Mouse (Mus musculus) ES-E14 (cell line): Measurements from ENCODE around the gene R3hdm2. TPM values are rescaled to one million over a fixed set of nuclear protein-coding genes. Genes with fewer than 3 reads are reported as not detected.
A peak's percentile ranks its signal among the peaks of the same experiment; 100 is the strongest.

Source experiments
- DNase-seq: peaks from one replicate; pipeline ENCODE4 v3.0.0-alpha.2; 2013; ENCODE audit warnings: low read depth, low spot score
- H3K27ac ChIP-seq: 2 replicates; pipeline ENCODE4 v1.5.1; 2012; ENCODE audit warnings: low read depth, mild to moderate bottlenecking, low read length, moderate library complexity, mixed read lengths; ENCODE audit not compliant: poor library complexity, insufficient read depth, severe bottlenecking
- H3K36me3 ChIP-seq: 2 replicates; pipeline ENCODE4 v1.6.1; 2012; ENCODE audit warnings: mild to moderate bottlenecking, low read length, moderate library complexity, mixed read lengths; ENCODE audit not compliant: control insufficient read depth, poor library complexity, insufficient read depth, severe bottlenecking
- H3K4me1 ChIP-seq, 2 experiments: fragments of 150-350 bp in 1 of 2; sonication (generic) in 1 of 2; 2 replicates each; pipeline ENCODE4 v1.6.1; 2012; ENCODE audit warnings: low read length in 2 of 2, mild to moderate bottlenecking in 1 of 2, mixed read lengths in 1 of 2; ENCODE audit not compliant: control insufficient read depth in 2 of 2, insufficient read depth in 2 of 2, poor library complexity in 1 of 2
- H3K4me3 ChIP-seq, 2 experiments: fragments of 150-350 bp in 1 of 2; sonication (generic) in 1 of 2; 2 replicates each; pipeline ENCODE4 v1.5.1; 2012; ENCODE audit warnings: low read length in 2 of 2, low read depth in 1 of 2, mild to moderate bottlenecking in 1 of 2, mixed read lengths in 1 of 2; ENCODE audit not compliant: insufficient read depth in 1 of 2, poor library complexity in 1 of 2, severe bottlenecking in 1 of 2
- H3K9ac ChIP-seq: 2 replicates; pipeline ENCODE4 v1.6.1; 2012; ENCODE audit warnings: low read depth, mild to moderate bottlenecking, low read length, mixed read lengths; ENCODE audit not compliant: poor library complexity, insufficient read depth, severe bottlenecking
- H3K9me3 ChIP-seq: fragments of 150-350 bp; sonication (generic); 2 replicates; pipeline ENCODE4 v1.6.1; 2012; ENCODE audit warnings: low read depth, mild to moderate bottlenecking, low read length; ENCODE audit not compliant: control insufficient read depth, insufficient read depth
- CHD2 ChIP-seq: IDR thresholded peaks from 2 replicates; pipeline ENCODE4 v1.6.1; 2014; ENCODE audit warnings: mild to moderate bottlenecking, low read depth, low read length, inconsistent platforms
- HCFC1 ChIP-seq: IDR thresholded peaks from 2 replicates; pipeline ENCODE4 v1.6.1; 2012; ENCODE audit warnings: low read length, inconsistent platforms, borderline replicate concordance; ENCODE audit not compliant: insufficient read depth
- MAFK ChIP-seq: IDR thresholded peaks from 2 replicates; pipeline ENCODE4 v1.6.1; 2014; ENCODE audit warnings: mild to moderate bottlenecking, low read depth, low read length, inconsistent platforms; ENCODE audit not compliant: insufficient read depth
- ZC3H11A ChIP-seq: IDR thresholded peaks from 2 replicates; pipeline ENCODE4 v1.6.1; 2012; ENCODE audit warnings: low read depth, mild to moderate bottlenecking, inconsistent platforms, low read length, borderline replicate concordance
- ZNF384 ChIP-seq: IDR thresholded peaks from 2 replicates; pipeline ENCODE4 v1.6.1; 2012; ENCODE audit warnings: low read depth, low read length, inconsistent platforms
- in situ Hi-C, 2 experiments: fragments of 600-800 bp; cut with MboI; formaldehyde crosslinking; loops; one replicate each; pipeline ENCODE4 v1.15.1; 2025; ENCODE audit warnings: low sequenced_read_pairs in 2 of 2, inconsistent platforms in 1 of 2; ENCODE audit not compliant: unreplicated experiment in 2 of 2
- total RNA-seq: library from RNA; depleted of rRNA; stranded (reverse); fragments of 300-350 nt; gene quantifications from 2 replicates; pipeline ENCODE4 v1.2.3, GENCODE M21; 2012

R3hdm2 gene
- total RNA-seq, 1 experiment: 25.5 TPM

DNA sequence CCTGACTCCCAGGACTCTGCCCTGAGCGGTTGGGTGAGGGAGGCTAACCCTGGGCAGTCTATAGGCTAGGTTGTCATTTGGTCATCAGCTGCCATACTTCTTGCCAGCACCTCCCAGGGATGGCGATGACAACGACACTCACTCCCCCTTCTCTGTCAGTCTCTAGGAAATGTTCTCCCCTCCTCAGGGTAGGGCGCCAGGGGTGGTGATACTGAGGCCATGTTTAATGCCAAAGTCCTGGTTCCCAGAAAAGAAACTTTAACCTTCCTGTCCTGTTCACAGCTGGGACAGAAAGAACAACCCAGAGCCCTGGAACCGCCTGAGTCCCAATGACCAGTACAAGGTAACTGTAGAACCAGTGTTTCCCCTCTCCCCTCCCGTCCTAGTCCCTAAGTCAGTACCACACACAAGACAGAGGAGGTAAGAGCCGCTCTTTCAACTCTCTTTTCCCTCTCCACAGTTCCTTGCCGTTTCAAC, 135.9 kb downstream of the R3hdm2 start:
- H3K4me3 ChIP-seq: peak overlapping the region; percentile 18 to 35
- peaks cover 41% of the 10 kb centered on the region for H3K36me3 ChIP-seq
- no peak for DNase-seq
- TF ChIP-seq MAFK (no peak), CHD2 (no peak), ZC3H11A (no peak), ZNF384 (no peak), HCFC1 (no peak)
- in situ Hi-C loops: no loop called here
- H3K9me3 ChIP-seq: no peaks in the 10 kb centered on the region
- peaks cover 7 to 71% of the 10 kb centered on the region in 2 experiments for H3K4me1 ChIP-seq
- H3K27ac ChIP-seq: no peak overlapping the region
- H3K9ac ChIP-seq: 0 out of 2 replicates have a peak overlapping the region, but pooled peaks have one; percentile 29

DNA sequence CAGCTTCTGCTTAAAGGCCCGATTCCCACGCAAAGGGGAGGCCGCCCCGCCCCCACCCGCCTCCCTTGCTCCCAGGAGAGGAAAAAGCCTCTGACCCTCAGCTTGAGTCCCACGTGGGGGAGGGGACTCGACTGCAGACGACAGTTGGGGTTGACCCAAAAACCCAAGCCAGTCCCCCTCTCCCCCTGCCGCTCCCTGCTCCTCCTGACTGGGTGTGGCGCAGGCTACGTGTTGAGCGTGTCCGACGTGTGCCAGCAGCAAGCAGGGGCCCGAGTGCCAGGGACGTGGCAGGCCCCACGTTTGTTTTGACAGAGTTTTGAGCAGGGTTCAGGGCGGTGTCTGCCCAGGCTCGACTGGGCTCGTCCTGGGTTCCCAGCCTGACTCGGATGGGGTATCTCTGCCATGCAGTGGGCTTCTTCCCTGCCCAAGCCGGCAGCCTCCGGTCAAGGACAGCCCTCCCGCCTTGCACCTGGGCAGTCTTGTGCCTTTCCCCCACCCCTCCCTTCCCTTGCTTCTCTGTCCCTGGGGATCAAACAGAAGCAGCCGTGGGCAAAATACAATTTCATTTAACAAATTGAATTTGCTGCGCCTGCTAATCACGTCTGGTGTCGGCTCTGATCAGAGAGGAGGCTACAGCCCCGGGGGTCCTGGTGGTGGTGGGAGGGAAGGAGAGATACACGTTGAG, 136.6 kb downstream of the R3hdm2 start:
- Histone ChIP-seq H3K4me3 (peak overlapping the region; percentile 35 to 45), H3K27ac (peak overlapping the region; percentile 2; the same call in 1 of the 2 replicates), H3K9me3 (no peaks in the 10 kb centered on the region), H3K4me1 (peaks cover 7 to 65% of the 10 kb centered on the region in 2 experiments; a peak in 3 of 4 replicates), H3K36me3 (peaks cover 41% of the 10 kb centered on the region), H3K9ac (peak overlapping the region; percentile 54)
- TF ChIP-seq MAFK: no peak
- TF ChIP-seq ZC3H11A: no peak
- TF ChIP-seq HCFC1: no peak
- TF ChIP-seq CHD2: no peak
- in situ Hi-C loops: no loop called here
- DNase-seq: no peak

DNA sequence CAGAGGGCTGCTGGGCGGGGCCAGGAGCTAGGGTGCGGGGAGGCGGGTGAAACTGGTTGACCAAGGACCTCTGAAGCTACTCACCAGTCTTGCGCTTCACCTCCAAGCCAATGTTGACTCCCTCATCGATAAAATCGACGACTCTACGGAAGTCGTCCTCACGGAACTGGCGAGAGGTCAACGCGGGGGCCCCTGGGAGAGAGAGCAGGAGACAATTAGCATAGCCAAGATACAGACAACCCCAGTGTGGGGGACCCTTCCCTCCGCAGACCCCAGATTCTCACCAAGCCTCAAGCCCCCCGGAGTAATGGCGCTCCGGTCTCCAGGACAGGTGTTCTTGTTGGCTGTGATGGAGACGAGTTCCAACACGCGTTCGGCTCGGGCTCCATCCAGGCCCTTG, 137.8 kb downstream of the R3hdm2 start:
- in situ Hi-C loops: no loop called here
- Histone ChIP-seq H3K4me3 (no peak overlapping the region; a peak in 1 of 4 replicates), H3K9ac (no peak overlapping the region), H3K4me1 (peaks cover 7 to 64% of the 10 kb centered on the region in 2 experiments; a peak in 3 of 4 replicates), H3K36me3 (peaks cover 41% of the 10 kb centered on the region), H3K9me3 (no peaks in the 10 kb centered on the region), H3K27ac (no peak overlapping the region)
- TF ChIP-seq CHD2 (no peak), MAFK (no peak), ZC3H11A (no peak), HCFC1 (no peak), ZNF384 (no peak)
- no peak for DNase-seq

DNA sequence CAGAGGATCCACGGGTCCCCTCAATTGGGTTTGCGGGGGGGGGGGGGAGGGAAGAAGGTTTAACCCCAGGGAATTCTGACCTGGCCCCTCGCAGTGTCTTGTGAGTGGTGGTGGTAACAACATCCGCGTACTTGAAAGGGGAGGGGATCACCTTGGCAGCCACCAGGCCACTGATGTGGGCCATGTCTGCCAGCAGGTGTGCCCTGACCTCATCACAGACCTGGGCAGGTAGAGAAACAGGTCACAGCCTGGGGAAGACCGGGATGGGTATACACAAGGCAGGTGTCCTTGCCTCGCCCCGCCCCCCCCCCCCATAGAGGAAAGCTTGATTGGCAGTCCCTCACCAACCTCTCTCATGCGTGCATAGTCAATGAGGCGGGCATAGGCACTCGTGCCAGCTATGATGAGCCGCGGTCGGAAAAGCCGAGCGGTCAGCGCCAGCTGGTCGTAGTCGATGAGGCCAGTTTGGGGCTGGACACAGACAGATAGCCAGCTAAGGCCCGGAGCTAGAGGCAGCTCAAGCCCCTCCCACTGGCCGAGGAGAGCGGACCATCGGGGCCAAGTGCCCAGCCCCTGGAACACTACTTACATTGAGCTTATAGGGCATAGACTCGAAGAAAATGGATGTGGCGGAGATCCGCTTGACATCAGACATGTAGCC, 139.0 kb downstream of the R3hdm2 start:
- TF ChIP-seq ZNF384 (no peak), CHD2 (no peak), ZC3H11A (no peak), HCFC1 (no peak), MAFK (no peak)
- peaks cover 7 to 53% of the 10 kb centered on the region in 2 experiments; a peak in 3 of 4 replicates for H3K4me1 ChIP-seq
- no peak for DNase-seq
- H3K9me3 ChIP-seq: no peaks in the 10 kb centered on the region
- H3K4me3 ChIP-seq: peak overlapping the region in 1 of 2 experiments; percentile 94; a peak in 2 of 4 replicates
- peaks cover 41% of the 10 kb centered on the region for H3K36me3 ChIP-seq
- in situ Hi-C loops: no loop called here
- H3K27ac ChIP-seq: no peak overlapping the region
- no peak overlapping the region for H3K9ac ChIP-seq
